Mouse (Mus musculus): ENCODE measurements around the gene Gm17660. TPM values are rescaled to one million over a fixed set of nuclear protein-coding genes. Genes with fewer than 3 reads are reported as not detected.
A peak's percentile ranks its signal among the peaks of the same experiment; 100 is the strongest.

Gene Gm17660
- polyA plus RNA-seq, 1 experiment: not detected

DNA sequence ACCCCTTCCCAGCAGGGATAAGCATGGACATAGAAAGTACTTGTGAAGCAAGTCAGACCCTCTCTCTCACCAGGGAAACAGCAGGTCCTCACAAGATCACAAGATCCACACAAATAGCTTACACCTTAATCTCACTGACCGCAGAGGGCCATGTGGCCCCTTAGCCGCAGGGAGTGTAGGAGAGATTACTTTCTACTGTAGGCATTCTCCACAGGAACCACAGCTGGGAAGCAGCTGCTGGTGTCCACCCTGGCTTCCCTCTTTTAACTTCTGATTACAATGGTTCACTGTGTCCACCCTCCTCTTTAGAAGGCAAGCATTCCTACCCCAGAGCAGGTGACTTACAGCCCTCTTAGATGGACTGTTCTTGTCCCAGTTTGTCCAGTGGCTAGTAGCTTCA lies 33.7 kb downstream of the Gm17660 start:
- Histone ChIP-seq H3K4me1 (ENCODE audit: control insufficient read depth, insufficient read depth, insufficient read length, low read length) (peaks cover 3% of the 10 kb centered on the region; the same call in 1 of the 2 replicates), H3K27ac (ENCODE audit: insufficient read depth, low read depth, low read length) (no peak overlapping the region), H3K27me3 (ENCODE audit: control insufficient read depth, insufficient read depth, low read length) (no peaks in the 10 kb centered on the region), H3K36me3 (ENCODE audit: control insufficient read depth, insufficient read depth, low read length) (no peaks in the 10 kb centered on the region), H3K4me3 (ENCODE audit: low read depth, low read length) (no peak overlapping the region)
- TF ChIP-seq CTCF (IDR thresholded peaks at IDR 0.05; ENCODE audit: extremely low read depth, insufficient read length, insufficient replicate concordance, low read depth, low read length): no peak
- no peak for TF ChIP-seq POLR2A (IDR thresholded peaks at IDR 0.05; ENCODE audit: low read depth, low read length)
- 67% methylated on average over 2 of the region's 2 CpGs for WGBS

DNA sequence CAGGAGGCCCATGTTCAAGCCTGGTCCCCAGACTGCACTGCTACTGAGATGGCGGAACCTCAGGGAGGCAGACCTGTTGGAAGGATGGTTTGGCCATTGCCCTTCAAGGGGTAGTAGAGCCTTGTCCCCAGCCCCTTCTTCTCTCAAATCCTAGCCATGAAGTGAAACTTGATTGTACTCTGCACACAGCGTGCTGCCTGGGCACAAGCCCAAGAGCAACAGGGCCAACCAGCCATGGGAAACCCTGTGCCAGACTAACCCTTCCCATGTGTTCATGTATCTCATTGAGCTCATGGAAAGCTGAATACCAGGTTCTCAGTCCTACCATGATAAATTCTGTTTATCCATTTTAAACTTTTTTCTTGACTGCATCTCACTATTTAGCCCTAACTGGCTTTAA lies 34.5 kb downstream of the Gm17660 start:
- whole genome bisulfite sequencing: 83% methylated on average over 2 of the region's 2 CpGs
- H3K4me1 ChIP-seq (ENCODE audit: control insufficient read depth, insufficient read depth, insufficient read length, low read length): peaks cover 3% of the 10 kb centered on the region; the same call in 1 of the 2 replicates
- no peak overlapping the region for H3K4me3 ChIP-seq (ENCODE audit: low read depth, low read length)
- H3K27me3 ChIP-seq (ENCODE audit: control insufficient read depth, insufficient read depth, low read length): no peaks in the 10 kb centered on the region
- no peaks in the 10 kb centered on the region for H3K36me3 ChIP-seq (ENCODE audit: control insufficient read depth, insufficient read depth, low read length)
- TF ChIP-seq POLR2A (IDR thresholded peaks at IDR 0.05; ENCODE audit: low read depth, low read length) (no peak), CTCF (IDR thresholded peaks at IDR 0.05; ENCODE audit: extremely low read depth, insufficient read length, insufficient replicate concordance, low read depth, low read length) (no peak)
- H3K27ac ChIP-seq (ENCODE audit: insufficient read depth, low read depth, low read length): no peak overlapping the region

DNA sequence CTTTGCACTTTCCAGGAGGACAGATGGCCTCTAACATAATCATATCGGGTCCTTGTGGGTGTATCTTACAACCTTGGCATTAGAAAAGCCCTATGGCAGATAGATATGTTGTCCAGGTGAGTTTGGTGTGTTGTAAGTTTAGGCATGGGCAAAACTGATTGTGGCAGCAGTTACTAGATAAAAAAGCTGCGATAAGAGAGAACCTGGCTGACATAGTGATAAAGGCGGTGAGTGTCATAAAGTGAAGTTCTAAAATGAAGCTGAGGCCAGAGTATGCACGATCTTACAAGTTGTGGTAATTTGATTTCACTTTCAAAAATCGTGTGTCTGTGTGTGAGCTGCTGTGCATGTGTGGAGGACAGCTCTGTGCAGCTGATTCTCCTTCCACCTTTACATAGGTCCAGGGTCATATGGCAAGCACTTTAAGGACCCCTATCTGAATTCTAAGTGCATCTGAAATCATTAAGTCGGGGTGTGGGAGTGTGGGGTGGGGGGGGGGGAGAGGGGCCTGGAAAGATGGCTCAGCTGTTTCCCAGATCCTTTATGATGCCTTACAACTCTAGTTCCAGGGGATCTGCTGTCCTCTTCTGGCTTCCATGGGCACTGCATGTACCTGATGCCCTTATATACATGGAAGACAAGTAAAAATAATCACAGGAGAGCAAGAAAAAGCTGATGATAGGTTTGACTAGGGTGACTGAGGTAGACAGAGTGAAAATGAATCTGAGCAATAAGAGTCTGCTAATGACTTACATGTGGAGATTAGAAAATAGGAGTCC lies 38.1 kb downstream of the Gm17660 start:
- 20% methylated on average over 6 of the region's 6 CpGs for WGBS
- Histone ChIP-seq H3K27me3 (ENCODE audit: control insufficient read depth, insufficient read depth, low read length) (no peaks in the 10 kb centered on the region), H3K27ac (ENCODE audit: insufficient read depth, low read depth, low read length) (no peak overlapping the region), H3K4me1 (ENCODE audit: control insufficient read depth, insufficient read depth, insufficient read length, low read length) (peaks cover 14% of the 10 kb centered on the region; the same call in 1 of the 2 replicates), H3K36me3 (ENCODE audit: control insufficient read depth, insufficient read depth, low read length) (no peaks in the 10 kb centered on the region), H3K4me3 (ENCODE audit: low read depth, low read length) (no peak overlapping the region)
- TF ChIP-seq POLR2A (IDR thresholded peaks at IDR 0.05; ENCODE audit: low read depth, low read length) (no peak), CTCF (IDR thresholded peaks at IDR 0.05; ENCODE audit: extremely low read depth, insufficient read length, insufficient replicate concordance, low read depth, low read length) (peak; percentile 56; the same call in 1 of the 2 replicates)

DNA sequence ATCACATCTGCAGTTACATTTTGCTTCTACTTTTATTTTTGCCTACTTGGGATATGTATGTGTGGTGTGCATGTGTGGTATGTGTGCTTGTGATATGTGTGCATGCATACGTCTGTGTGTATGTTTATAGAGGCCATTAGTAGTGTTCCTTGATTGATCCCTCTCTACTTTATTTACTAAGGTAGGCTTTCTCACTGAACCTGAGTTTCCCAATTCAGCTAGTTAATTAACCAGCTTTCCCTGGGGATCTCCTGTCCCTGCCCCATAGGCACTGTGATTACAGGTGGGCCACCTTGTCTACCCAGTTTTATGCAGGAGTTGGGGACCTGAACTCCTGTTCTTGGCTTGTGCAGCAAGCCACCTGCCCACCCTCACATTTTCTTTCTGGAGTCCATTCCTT lies 40.7 kb downstream of the Gm17660 start:
- Histone ChIP-seq H3K4me3 (ENCODE audit: low read depth, low read length) (no peak overlapping the region), H3K27me3 (ENCODE audit: control insufficient read depth, insufficient read depth, low read length) (no peaks in the 10 kb centered on the region), H3K36me3 (ENCODE audit: control insufficient read depth, insufficient read depth, low read length) (no peaks in the 10 kb centered on the region), H3K4me1 (ENCODE audit: control insufficient read depth, insufficient read depth, insufficient read length, low read length) (peaks cover 17% of the 10 kb centered on the region; the same call in 1 of the 2 replicates), H3K27ac (ENCODE audit: insufficient read depth, low read depth, low read length) (no peak overlapping the region)
- no peak for TF ChIP-seq CTCF (IDR thresholded peaks at IDR 0.05; ENCODE audit: extremely low read depth, insufficient read length, insufficient replicate concordance, low read depth, low read length)
- no peak for TF ChIP-seq POLR2A (IDR thresholded peaks at IDR 0.05; ENCODE audit: low read depth, low read length)
- 81% methylated on average over 1 of the region's 1 CpGs for WGBS

DNA sequence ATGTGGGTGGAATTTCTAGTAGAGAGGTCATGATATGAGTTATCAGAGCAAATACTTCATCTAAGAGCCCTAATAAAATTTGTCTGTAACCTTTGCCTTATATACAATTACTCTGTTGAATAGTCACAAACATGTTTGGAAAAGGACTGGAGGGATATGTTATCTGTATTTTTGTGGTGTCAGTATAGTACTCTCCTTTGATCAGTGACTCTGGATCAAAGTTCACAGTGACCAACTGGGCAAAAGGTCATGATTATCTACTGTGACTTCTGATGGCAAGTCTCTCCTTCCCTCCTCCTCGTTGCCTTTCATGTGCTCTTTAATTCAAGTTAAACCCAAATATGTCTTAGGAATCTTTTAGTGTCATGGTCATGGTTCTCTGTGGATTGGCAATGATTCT lies 41.6 kb downstream of the Gm17660 start:
- no peaks in the 10 kb centered on the region for H3K36me3 ChIP-seq (ENCODE audit: control insufficient read depth, insufficient read depth, low read length)
- TF ChIP-seq CTCF (IDR thresholded peaks at IDR 0.05; ENCODE audit: extremely low read depth, insufficient read length, insufficient replicate concordance, low read depth, low read length) (no peak), POLR2A (IDR thresholded peaks at IDR 0.05; ENCODE audit: low read depth, low read length) (no peak)
- 17% methylated on average over 1 of the region's 1 CpGs for WGBS
- no peak overlapping the region for H3K4me3 ChIP-seq (ENCODE audit: low read depth, low read length)
- no peaks in the 10 kb centered on the region for H3K27me3 ChIP-seq (ENCODE audit: control insufficient read depth, insufficient read depth, low read length)
- H3K4me1 ChIP-seq (ENCODE audit: control insufficient read depth, insufficient read depth, insufficient read length, low read length): peaks cover 20% of the 10 kb centered on the region; the same call in 1 of the 2 replicates
- H3K27ac ChIP-seq (ENCODE audit: insufficient read depth, low read depth, low read length): 0 out of 2 replicates have a peak overlapping the region, but pooled peaks have one; percentile 36

DNA sequence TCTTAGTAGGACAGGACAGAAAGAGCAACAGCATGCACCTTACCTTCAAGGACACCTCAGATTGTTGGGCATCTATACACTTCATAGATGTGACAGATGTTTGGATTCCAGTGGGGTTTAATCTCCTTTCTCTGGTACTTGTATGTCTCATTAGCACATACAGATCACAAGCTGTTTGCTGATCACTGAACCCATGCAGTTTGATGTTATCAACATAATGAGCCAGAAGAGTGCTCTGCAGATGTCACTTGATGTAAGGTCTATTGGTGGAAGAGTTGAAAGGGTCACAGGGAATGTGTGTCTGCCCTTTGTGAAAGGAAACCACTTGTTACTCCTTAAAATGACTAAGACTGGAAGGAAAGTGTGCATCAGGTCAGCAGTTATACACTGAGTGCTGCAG lies 42.3 kb downstream of the Gm17660 start:
- Histone ChIP-seq H3K36me3 (ENCODE audit: control insufficient read depth, insufficient read depth, low read length) (no peaks in the 10 kb centered on the region), H3K27ac (ENCODE audit: insufficient read depth, low read depth, low read length) (no peak overlapping the region), H3K4me3 (ENCODE audit: low read depth, low read length) (no peak overlapping the region), H3K4me1 (ENCODE audit: control insufficient read depth, insufficient read depth, insufficient read length, low read length) (peaks cover 20% of the 10 kb centered on the region; the same call in 1 of the 2 replicates), H3K27me3 (ENCODE audit: control insufficient read depth, insufficient read depth, low read length) (no peaks in the 10 kb centered on the region)
- TF ChIP-seq CTCF (IDR thresholded peaks at IDR 0.05; ENCODE audit: extremely low read depth, insufficient read length, insufficient replicate concordance, low read depth, low read length) (no peak), POLR2A (IDR thresholded peaks at IDR 0.05; ENCODE audit: low read depth, low read length) (no peak)

DNA sequence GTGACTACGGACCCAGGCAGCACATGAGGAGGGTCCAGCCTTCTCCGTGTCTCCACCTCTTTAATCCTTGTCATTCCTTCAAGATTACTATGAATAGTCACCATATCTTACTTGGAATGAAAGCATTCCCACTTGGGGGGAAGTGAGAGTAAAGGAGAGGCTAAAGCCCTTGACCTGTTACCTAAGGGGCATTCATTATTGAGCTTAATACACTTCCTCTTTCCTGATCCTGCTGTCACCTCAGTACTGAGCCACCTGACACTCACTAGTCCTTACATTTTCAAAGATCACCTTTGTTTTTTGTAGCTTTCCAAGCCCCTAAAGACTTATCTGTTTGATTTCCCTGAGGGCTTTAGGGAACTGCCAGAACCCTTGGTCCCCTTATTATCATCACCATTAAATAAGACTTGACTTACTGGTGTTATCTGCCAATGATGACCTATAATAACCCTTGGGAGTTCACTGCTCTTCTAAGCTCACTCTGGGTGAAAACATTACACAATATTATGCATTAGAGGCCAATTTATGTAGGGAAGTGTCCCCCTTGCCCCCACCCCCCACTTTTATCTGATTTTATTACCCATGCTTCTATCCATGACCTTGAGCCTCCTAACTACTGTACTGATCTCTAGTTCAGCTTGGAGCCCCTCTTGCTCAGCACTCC lies 44.8 kb downstream of the Gm17660 start:
- TF ChIP-seq CTCF (IDR thresholded peaks at IDR 0.05; ENCODE audit: extremely low read depth, insufficient read length, insufficient replicate concordance, low read depth, low read length) (no peak), POLR2A (IDR thresholded peaks at IDR 0.05; ENCODE audit: low read depth, low read length) (no peak)
- no peak overlapping the region for H3K27ac ChIP-seq (ENCODE audit: insufficient read depth, low read depth, low read length)
- no peaks in the 10 kb centered on the region for H3K36me3 ChIP-seq (ENCODE audit: control insufficient read depth, insufficient read depth, low read length)
- no peak overlapping the region for H3K4me3 ChIP-seq (ENCODE audit: low read depth, low read length)
- WGBS: 70% methylated on average over 2 of the region's 2 CpGs
- H3K27me3 ChIP-seq (ENCODE audit: control insufficient read depth, insufficient read depth, low read length): no peaks in the 10 kb centered on the region
- peaks cover 20% of the 10 kb centered on the region; the same call in 1 of the 2 replicates for H3K4me1 ChIP-seq (ENCODE audit: control insufficient read depth, insufficient read depth, insufficient read length, low read length)

Measured in small intestine, adult 2 months (tissue).